Mouse (Mus musculus): ENCODE results near the gene Tmem135. TPM values are rescaled to one million over a fixed set of nuclear protein-coding genes. Genes with fewer than 3 reads are reported as not detected.

Gene Tmem135
- polyA plus RNA-seq, 1 experiment from 2014 or later: 12.4 TPM

GRCm38 (mm10) chr7:89400721-89401120, 3.3 kb downstream of the Tmem135 start:
- Histone ChIP-seq H3K9me3 (replicated peaks) (no peaks in the 10 kb centered on the region), H3K4me3 (replicated peaks) (no peak overlapping the region), H3K4me2 (no peak overlapping the region), H3K27me3 (peaks cover 45% of the 10 kb centered on the region), H3K4me1 (replicated peaks) (peaks cover 26% of the 10 kb centered on the region), H3K9ac (no peak overlapping the region), H3K27ac (no peak overlapping the region), H3K36me3 (no peaks in the 10 kb centered on the region)
- ATAC-seq (ENCODE audit: low read depth) (no peak), DNase-seq (no peak)
- WGBS (ENCODE audit: insufficient replicate concordance): 65% methylated on average over 2 of the region's 2 CpGs

GRCm38 (mm10) chr7:89397837-89398534, 6.0 kb downstream of the Tmem135 start:
- no peak overlapping the region for H3K9ac ChIP-seq
- H3K36me3 ChIP-seq: no peaks in the 10 kb centered on the region
- 43% methylated on average over 3 of the region's 3 CpGs for WGBS (ENCODE audit: insufficient replicate concordance)
- no peaks in the 10 kb centered on the region for H3K9me3 ChIP-seq (replicated peaks)
- H3K4me2 ChIP-seq: no peak overlapping the region
- ATAC-seq (ENCODE audit: low read depth) (no peak), DNase-seq (no peak)
- H3K4me3 ChIP-seq (replicated peaks): no peak overlapping the region
- peaks cover 7% of the 10 kb centered on the region; the same call in 1 of the 2 replicates for H3K4me1 ChIP-seq (replicated peaks)
- H3K27me3 ChIP-seq: peaks cover 20% of the 10 kb centered on the region
- H3K27ac ChIP-seq: no peak overlapping the region

- 47% methylated on average over 8 of the region's 8 CpGs for WGBS (ENCODE audit: insufficient replicate concordance)
- H3K36me3 ChIP-seq: no peaks in the 10 kb centered on the region
- ATAC-seq (ENCODE audit: low read depth): no peak
- no peak for DNase-seq
- H3K27ac ChIP-seq: no peak overlapping the region
- 0 out of 2 replicates have a peak, but pooled peaks cover 5% of the 10 kb centered on the region for H3K27me3 ChIP-seq
- H3K4me3 ChIP-seq (replicated peaks): no peak overlapping the region
- H3K4me2 ChIP-seq: no peak overlapping the region
- H3K9me3 ChIP-seq (replicated peaks): no peaks in the 10 kb centered on the region
- peaks cover 9% of the 10 kb centered on the region; the same call in 1 of the 2 replicates for H3K4me1 ChIP-seq (replicated peaks)
- no peak overlapping the region for H3K9ac ChIP-seq
These were observed 7.6 kb downstream of the Tmem135 start for GRCm38 (mm10) chr7:89396386-89396785.

GRCm38 (mm10) chr7:89395399-89395798, 8.6 kb downstream of the Tmem135 start:
- WGBS (ENCODE audit: insufficient replicate concordance): 55% methylated on average over 1 of the region's 1 CpGs
- Histone ChIP-seq H3K9ac (no peak overlapping the region), H3K4me2 (no peak overlapping the region), H3K27me3 (no peaks in the 10 kb centered on the region), H3K27ac (no peak overlapping the region), H3K9me3 (replicated peaks) (no peaks in the 10 kb centered on the region), H3K4me1 (replicated peaks) (peaks cover 9% of the 10 kb centered on the region; the same call in 1 of the 2 replicates), H3K4me3 (replicated peaks) (no peak overlapping the region), H3K36me3 (no peaks in the 10 kb centered on the region)
- ATAC-seq (ENCODE audit: low read depth) (no peak), DNase-seq (no peak)

- no peaks in the 10 kb centered on the region for H3K36me3 ChIP-seq
- H3K4me2 ChIP-seq: no peak overlapping the region
- H3K4me3 ChIP-seq (replicated peaks): no peak overlapping the region
- ATAC-seq (ENCODE audit: low read depth) (no peak), DNase-seq (no peak)
- WGBS (ENCODE audit: insufficient replicate concordance): 76% methylated on average over 1 of the region's 1 CpGs
- H3K9me3 ChIP-seq (replicated peaks): no peaks in the 10 kb centered on the region
- no peak overlapping the region for H3K9ac ChIP-seq
- H3K4me1 ChIP-seq (replicated peaks): peaks cover 9% of the 10 kb centered on the region; the same call in 1 of the 2 replicates
- no peaks in the 10 kb centered on the region for H3K27me3 ChIP-seq
- H3K27ac ChIP-seq: no peak overlapping the region
These were observed 11.2 kb downstream of the Tmem135 start for GRCm38 (mm10) chr7:89392825-89393224.

- no peak for DNase-seq
- H3K9ac ChIP-seq: no peak overlapping the region
- 60% methylated on average over 4 of the region's 4 CpGs for WGBS (ENCODE audit: insufficient replicate concordance)
These were observed 11.6 kb downstream of the Tmem135 start for GRCm38 (mm10) chr7:89392388-89392787.

GRCm38 (mm10) chr7:89391831-89392230, 12.2 kb downstream of the Tmem135 start:
- no peak for DNase-seq
- Histone ChIP-seq H3K9me3 (replicated peaks) (no peaks in the 10 kb centered on the region), H3K27ac (no peak overlapping the region), H3K27me3 (no peaks in the 10 kb centered on the region), H3K4me2 (no peak overlapping the region), H3K36me3 (no peaks in the 10 kb centered on the region), H3K9ac (no peak overlapping the region), H3K4me3 (replicated peaks) (no peak overlapping the region), H3K4me1 (replicated peaks) (peaks cover 9% of the 10 kb centered on the region; the same call in 1 of the 2 replicates)
- no peak for ATAC-seq (ENCODE audit: low read depth)
- 63% methylated on average over 4 of the region's 4 CpGs for WGBS (ENCODE audit: insufficient replicate concordance)

More at GRCm38 (mm10) chr7:89392388-89392787, 11.6 kb downstream of the Tmem135 start:
- Histone ChIP-seq H3K36me3 (no peaks in the 10 kb centered on the region), H3K4me3 (replicated peaks) (no peak overlapping the region), H3K4me2 (no peak overlapping the region), H3K27ac (no peak overlapping the region), H3K9me3 (replicated peaks) (no peaks in the 10 kb centered on the region), H3K4me1 (replicated peaks) (peaks cover 9% of the 10 kb centered on the region; the same call in 1 of the 2 replicates), H3K27me3 (no peaks in the 10 kb centered on the region)
- ATAC-seq (ENCODE audit: low read depth): no peak

GRCm38 (mm10) chr7:89391281-89391680, 12.7 kb downstream of the Tmem135 start:
- H3K27ac ChIP-seq: no peak overlapping the region
- 74% methylated on average over 3 of the region's 3 CpGs for WGBS (ENCODE audit: insufficient replicate concordance)
- no peak for DNase-seq

GRCm38 (mm10) chr7:89390660-89391059, 13.4 kb downstream of the Tmem135 start:
- Histone ChIP-seq H3K4me2 (no peak overlapping the region), H3K27ac (no peak overlapping the region), H3K4me1 (replicated peaks) (peaks cover 9% of the 10 kb centered on the region; the same call in 1 of the 2 replicates), H3K9me3 (replicated peaks) (no peaks in the 10 kb centered on the region), H3K27me3 (no peaks in the 10 kb centered on the region), H3K4me3 (replicated peaks) (no peak overlapping the region), H3K9ac (no peak overlapping the region), H3K36me3 (no peaks in the 10 kb centered on the region)
- DNase-seq: no peak
- WGBS (ENCODE audit: insufficient replicate concordance): 49% methylated on average over 2 of the region's 2 CpGs
- ATAC-seq (ENCODE audit: low read depth): no peak

More at GRCm38 (mm10) chr7:89391281-89391680, 12.7 kb downstream of the Tmem135 start:
- Histone ChIP-seq H3K27me3 (no peaks in the 10 kb centered on the region), H3K36me3 (no peaks in the 10 kb centered on the region), H3K4me3 (replicated peaks) (no peak overlapping the region), H3K9me3 (replicated peaks) (no peaks in the 10 kb centered on the region), H3K9ac (no peak overlapping the region), H3K4me1 (replicated peaks) (peaks cover 9% of the 10 kb centered on the region; the same call in 1 of the 2 replicates), H3K4me2 (no peak overlapping the region)
- no peak for ATAC-seq (ENCODE audit: low read depth)

GRCm38 (mm10) chr7:89388981-89389380, 15.0 kb downstream of the Tmem135 start:
- Histone ChIP-seq H3K4me1 (replicated peaks) (peaks cover 9% of the 10 kb centered on the region; the same call in 1 of the 2 replicates), H3K4me3 (replicated peaks) (no peak overlapping the region), H3K27me3 (no peaks in the 10 kb centered on the region), H3K4me2 (no peak overlapping the region), H3K27ac (no peak overlapping the region), H3K9ac (no peak overlapping the region), H3K36me3 (no peaks in the 10 kb centered on the region), H3K9me3 (replicated peaks) (no peaks in the 10 kb centered on the region)
- ATAC-seq (ENCODE audit: low read depth) (no peak), DNase-seq (no peak)
- 64% methylated on average over 3 of the region's 3 CpGs for WGBS (ENCODE audit: insufficient replicate concordance)

- WGBS (ENCODE audit: insufficient replicate concordance): 79% methylated on average over 3 of the region's 3 CpGs
- ATAC-seq (ENCODE audit: low read depth) (no peak), DNase-seq (no peak)
- Histone ChIP-seq H3K4me2 (no peak overlapping the region), H3K4me1 (replicated peaks) (no peaks in the 10 kb centered on the region), H3K27ac (no peak overlapping the region), H3K4me3 (replicated peaks) (no peak overlapping the region), H3K27me3 (no peaks in the 10 kb centered on the region), H3K9ac (no peak overlapping the region), H3K36me3 (no peaks in the 10 kb centered on the region), H3K9me3 (replicated peaks) (no peaks in the 10 kb centered on the region)
These were observed 21.1 kb downstream of the Tmem135 start for GRCm38 (mm10) chr7:89382892-89383291.

All from liver, embryonic 13.5 days (tissue).